Mouse (Mus musculus) kidney, adult 11 months (tissue): ENCODE data around the gene Ddi2.

Experiments
- DNase-seq: peaks from one replicate; pipeline ENCODE4 v3.0.0; 2022

Gene Ddi2

DNA sequence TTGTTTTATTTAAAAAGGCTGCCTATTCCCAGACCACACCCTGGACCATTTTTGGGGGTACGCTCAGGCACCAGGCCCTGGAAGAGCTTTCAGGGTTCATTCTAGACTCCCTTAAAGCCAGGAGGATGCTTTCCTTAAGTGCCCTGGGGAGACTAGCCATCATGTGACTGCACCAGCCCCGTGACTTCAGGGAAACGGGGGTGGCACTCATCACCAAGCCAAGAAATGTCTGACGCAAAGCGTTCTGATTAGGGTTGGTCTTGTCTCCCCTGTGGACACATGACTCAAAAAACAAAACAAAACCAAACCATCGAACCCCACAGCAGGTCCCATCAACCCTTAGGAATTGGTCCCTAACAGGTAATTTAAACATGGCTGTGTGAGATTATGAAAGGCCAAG, 71.9 kb downstream of the Ddi2 start:
- DNase-seq, result no peak

DNA sequence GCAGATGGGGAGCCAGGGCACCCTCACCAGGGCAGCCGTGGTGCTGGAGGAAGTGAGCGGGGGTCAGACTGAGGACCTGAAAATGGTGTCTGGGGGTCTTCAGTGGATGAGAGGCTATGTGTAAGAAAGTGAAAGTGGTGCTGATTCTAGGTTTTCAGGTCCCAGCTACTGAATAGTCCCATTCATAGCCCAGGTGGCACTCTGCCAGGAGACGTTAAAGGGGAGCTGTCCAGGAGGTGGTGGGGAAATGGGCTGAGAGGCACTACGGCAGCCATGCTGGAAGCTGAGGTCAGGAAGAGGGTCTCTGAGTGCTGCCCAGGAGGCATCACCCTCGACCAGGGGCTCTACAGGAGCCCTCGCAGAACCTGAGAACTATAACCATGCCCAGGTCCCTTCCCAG, 74.0 kb downstream of the Ddi2 start:
- DNase-seq, result no peak

DNA sequence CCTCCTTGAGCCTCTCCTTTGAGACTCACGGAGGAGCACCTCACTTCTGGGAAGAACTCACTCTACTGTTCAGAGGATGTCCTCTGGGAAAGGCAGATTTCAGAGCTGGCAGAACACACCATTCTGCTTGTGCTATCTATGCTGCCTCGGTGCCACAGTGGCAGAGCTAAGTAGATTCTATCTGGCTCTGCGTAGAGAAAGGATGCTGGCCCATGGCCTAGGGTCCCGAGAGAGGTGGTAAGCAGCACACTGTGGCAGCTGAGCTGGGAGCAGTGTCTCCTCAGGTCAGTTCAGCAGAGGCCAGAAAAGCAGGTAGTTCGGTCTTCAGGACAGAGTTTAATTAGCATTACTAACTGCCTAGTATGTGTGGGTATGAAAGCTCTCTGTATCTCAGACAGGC, 75.0 kb downstream of the Ddi2 start:
- no peak for DNase-seq

DNA sequence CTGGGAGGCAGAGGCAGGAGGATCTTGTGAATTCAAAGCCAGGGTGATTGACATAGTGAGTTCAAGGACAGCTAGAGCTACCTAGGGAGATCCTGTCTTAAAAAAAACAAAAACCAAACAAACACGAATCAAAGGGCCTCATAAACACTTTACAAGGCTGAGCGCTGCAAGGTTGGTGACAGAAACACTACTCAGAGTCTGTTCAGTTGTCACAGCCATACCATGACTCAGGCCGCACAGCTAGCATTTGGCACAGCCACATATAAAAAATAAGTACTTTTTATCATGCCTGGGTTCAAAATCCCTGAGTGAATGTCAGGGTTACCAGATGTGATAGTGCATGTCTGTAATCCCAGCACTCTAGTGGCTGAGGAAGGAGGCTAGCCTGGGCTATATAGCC, 76.0 kb downstream of the Ddi2 start:
- DNase-seq, result no peak

DNA sequence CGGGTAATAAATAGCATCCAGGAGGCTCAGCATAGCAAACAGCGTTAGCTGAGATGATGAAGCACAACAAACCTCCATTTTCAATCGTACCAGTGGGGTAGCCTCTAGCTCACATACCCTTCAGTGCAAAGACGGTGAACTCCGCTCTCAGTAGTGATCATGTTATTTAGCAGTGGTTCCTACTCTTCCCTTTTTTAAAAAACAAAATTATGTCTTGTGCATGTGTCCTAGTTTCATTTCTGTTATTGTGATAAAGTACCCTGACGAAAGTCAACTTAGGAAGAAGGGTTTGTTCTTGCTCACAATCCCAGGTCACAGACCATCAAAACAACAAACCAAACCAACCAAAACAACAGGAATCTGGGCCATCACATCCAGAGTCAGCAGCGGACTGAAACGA, 77.2 kb downstream of the Ddi2 start:
- no peak for DNase-seq

DNA sequence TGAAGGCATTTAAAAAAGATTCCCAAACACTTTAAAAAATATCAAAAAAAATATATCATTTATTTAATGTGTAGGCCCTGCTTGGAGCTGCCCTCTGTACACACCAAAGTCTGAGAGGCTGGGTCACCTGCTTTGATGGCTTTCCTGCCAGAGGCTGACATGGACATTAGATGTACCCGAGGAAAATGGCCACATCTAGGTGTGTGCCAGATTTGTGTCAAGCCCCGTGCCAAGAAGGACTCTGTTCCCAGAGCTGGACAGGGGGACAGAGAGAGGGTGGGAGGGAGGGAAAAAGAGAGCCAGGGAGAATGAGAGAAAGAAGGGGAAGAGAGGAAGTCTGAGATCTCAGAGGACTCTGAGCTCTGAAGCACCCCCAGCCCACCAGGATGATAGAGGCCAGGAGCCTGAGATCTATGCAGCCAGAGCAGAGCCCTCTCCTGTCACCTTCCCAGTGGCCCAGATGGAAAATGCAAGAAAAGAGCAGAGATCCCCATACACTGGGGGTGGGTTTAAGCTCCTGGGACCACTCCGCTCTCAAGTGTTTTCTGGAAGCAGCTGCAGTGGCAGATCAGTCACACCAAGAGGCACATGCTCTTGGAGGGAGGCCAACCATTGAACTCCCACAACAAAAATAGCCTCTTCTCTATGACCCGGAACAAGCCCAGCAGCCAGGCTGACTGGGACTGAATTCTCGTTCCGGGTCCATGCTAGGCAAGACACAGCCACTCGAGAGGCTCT, 79.9 kb downstream of the Ddi2 start:
- peak; percentile 86 for DNase-seq

DNA sequence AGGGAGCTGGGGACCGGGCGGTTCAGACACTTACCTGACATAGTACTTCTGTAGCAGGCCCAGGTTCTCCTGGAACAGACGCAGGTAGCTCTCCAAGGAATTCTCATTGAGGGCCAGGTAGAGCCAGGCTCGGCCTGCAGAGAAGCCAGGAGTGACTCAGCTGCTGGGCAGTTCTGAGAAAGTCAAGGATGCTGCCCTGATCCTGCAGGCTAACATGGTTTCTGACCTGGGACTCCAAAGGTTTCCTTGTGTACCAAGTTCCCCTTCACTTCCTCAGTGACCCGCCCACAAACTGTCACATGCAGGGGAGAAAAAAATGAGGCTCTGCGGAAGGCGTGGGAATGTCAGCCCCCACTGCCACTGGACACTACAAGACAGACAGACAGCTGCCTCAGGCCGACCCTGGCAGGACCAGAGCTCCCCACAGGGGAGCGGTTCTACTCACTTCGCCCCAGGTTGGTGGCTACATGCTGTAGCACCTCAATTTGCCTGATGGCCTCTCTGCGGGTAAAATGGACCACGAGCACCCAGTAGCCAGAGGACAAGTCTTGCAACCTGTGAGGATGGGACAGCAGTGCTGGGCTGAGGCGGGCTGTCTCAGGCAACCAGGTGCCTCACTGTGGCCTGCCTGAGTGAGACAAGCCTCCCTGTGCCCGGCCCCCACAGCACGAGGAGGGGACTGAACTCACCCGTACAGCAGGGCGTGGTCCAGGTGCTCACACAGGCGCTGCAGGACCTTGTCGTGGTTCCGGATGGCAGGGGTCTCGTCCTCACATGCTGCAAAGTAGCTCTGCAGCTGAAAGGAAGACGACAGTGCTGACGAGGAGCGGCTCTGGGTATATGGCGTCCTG, 81.0 kb downstream of the Ddi2 start:
- DNase-seq, result peak; percentile 73

DNA sequence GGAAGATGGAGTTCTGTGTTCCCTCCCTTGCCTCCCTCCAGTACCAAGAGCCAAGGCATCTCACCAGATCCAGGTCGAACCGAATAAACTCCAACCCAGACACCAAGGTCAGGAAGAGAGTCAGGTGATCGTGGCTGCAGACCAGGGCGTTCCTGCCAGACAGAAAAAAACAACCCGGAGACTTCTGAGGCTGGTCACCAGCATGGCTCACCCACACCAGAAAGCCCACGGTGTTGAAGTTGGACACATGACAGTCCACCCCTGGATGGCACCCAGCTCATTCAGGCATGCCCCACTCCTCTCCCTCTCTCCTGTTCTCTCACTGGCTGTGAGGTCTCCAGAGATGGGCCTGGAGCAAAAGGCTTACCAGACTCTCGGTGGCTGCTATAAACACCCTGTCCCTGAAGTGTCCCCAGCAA, 81.9 kb downstream of the Ddi2 start:
- peak; percentile 94 for DNase-seq

DNA sequence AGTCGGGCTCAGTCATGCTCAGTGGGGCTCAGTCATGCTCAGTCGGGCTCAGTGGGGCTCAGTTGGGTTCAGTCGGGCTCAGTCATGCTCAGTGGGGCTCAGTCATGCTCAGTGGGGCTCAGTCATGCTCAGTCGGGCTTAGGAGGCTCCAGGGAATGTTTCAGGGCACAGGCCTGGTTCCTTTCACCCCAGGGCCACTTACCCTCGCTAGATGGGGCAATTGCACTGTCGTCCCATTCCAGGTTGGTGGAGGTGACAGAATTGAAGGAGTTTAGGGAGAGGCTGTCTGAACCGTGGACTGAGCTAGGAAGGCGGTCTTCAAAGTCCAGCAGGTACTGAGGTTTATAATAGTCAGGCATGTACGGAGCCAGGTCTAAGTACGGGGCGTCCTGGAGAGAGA, 83.7 kb downstream of the Ddi2 start:
- DNase-seq, result no peak

DNA sequence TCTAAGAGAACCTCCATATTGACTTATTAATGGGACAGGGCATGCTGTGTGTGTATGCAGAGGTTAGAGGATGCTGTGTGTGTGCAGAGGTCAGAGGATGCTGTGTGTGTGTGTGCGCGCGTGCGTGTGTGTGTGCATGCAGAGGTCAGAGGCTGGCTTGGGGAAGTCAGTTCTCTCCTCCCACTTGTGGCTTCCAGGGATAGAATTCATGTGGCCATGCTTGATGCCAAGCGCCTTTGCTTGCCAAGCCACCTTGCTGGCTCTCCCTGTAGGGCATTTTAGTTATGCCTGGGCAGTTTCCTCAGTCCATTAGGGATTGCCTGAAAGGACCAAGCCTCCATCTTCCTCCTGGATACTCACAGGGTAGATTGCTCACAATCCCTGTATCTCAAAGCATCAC, 86.5 kb downstream of the Ddi2 start:
- peak; percentile 90 for DNase-seq

DNA sequence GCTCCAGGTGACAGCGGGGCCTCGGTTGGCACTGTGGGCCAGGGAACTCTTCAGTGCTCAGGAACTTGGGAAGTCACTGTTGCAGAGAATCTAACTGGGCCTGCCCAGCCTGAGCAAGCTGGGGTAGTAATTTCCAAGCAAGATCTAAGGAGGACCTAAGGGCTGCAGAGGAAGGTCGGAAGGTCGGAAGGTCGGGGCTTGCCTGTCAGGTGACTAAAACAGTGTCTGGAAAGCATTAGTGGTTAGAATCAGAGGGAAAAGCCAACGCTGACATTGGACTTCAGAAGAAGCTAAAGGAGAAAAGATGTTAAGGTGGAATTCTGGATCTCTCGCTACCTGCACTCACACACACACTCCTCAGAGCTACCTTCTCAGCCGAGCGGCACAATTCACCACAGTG, 87.2 kb downstream of the Ddi2 start:
- no peak for DNase-seq

DNA sequence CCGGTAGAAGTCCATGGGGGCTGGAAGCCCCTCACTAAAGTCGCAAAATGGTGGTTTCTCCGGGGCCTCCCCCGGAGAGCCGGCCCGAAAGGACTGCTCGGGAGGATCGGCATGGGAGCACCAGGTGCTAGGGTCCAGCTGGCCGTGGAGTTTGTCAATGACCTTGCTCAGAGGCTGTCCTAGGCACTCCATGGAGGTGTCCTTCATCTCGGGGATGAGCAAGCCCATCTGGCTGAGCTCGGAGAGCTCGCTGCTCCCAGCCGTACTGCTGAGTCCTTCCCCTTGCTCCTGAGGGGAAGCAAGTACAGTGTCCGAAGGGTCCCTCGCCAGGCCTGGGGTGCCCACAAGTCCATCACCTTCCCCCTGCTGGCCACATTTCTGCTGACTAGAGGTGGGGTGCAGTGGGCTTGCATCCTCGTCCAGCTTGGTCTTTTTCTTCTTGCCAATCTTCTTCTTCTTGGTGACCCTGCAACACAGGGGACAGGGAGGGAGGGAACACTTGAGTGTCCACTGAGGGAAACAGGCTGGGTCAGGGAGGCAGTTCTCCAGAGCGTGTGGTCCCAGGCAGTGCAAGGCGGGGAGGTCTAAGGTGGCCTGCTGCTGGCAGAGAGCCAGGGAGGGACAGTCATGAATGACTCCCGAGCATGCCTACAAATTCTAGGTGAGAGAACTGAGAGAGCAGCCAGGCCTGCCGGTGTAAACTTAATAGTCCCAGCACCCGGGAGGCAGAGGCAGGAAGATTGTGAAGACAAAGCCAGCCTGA, 90.9 kb downstream of the Ddi2 start:
- DNase-seq, result no peak

DNA sequence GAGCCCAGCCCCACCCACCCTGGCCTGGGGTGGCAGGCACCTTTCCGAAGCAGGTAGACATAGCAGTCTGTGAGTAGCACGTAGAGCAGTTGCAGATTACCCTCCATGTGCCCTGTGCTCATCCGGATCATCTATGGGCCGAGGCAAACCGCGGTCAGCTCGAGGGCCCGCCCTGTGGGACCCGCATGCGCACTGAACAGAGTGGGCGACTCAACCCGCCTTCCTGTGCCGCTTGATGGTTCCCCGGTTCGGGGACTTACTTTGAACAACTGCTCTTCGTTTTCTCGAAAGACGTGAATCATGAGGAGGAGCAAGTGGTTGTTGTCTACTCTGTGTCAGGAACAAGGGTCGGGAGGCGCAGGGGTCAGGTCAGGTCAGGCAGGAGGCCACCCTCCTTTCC, 92.0 kb downstream of the Ddi2 start:
- no peak for DNase-seq

DNA sequence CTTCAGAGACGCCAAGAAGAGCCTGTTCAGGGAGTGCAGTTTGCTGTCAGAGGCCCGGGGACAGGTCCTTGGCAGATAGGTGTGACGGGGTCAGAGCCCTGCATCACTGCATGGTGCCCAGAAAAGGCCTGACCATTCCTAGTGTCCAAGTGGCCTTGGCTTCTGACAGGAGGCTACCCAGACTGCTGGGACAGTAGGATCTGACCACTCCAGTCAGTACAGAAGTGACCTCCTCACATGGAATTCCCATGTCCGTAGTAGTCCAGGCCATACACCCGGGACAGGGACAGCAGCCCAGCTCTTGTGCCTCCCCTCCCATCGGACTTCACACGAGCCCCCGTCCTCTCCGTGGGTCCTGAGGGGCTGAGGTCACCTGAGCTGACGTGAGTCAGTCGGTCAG, 93.2 kb downstream of the Ddi2 start:
- no peak for DNase-seq

DNA sequence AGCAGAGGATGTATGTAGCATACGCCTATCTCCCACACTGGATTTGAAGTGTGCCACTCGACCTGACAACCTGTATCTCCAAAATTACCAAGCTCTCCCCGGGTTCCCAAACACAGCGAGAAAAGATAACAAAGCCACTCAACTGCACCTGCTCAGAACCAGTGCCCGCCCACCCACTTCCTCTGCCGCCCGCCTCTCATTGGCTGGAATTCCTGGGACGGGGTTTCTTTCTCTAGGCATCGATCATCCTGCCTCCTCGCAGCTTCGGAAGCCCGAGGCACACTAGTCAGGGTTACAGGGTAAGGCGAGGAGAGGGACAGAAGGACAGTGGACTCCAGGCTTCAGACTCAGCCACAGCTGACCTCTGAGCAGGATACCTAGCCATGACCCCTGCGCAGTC, 94.6 kb downstream of the Ddi2 start:
- no peak for DNase-seq
